Mouse (Mus musculus) heart, postnatal 4 days (tissue): ENCODE results near the gene Usp37. TPM values are rescaled to one million over a fixed set of nuclear protein-coding genes. Genes with fewer than 3 reads are reported as not detected.
A peak's percentile ranks its signal among the peaks of the same experiment; 100 is the strongest.

ENCODE experiments used
- DNase-seq: peaks from one replicate; pipeline ENCODE4 v3.0.0; 2021
- total RNA-seq, 2 experiments: library from RNA; stranded (reverse); gene quantifications; 2 replicates each; pipeline ENCODE4 v1.2.3; 2021

Usp37 gene
- total RNA-seq, 2 experiments from 2014 or later: 22.2 to 26.0 TPM

- DNase-seq: peak; percentile 45
These were observed 83.8 kb downstream of the Usp37 start for GRCm38 (mm10) chr1:74460273-74460672.

- peak; percentile 29 for DNase-seq
These were observed 91.5 kb downstream of the Usp37 start for GRCm38 (mm10) chr1:74452611-74453045.

DNA sequence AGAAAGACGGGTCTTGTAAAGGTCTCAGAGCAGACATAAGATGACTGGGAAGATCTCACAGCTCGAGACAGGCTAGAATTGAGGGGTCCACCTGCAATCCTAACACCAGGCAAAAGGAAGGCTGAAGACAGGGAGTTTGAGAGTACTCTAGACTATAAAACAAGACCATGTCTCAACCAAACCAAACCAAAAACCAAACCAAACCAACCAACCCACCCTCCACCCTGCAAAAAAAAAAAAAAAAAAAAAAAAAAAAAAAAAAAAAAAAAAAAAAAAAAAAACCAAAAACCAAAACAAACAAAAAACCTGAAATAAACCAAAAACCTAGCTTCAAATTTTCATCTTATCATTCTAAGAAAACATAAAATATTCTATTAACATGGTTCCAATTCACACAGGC lies 99.5 kb downstream of the Usp37 start:
- DNase-seq: no peak

DNA sequence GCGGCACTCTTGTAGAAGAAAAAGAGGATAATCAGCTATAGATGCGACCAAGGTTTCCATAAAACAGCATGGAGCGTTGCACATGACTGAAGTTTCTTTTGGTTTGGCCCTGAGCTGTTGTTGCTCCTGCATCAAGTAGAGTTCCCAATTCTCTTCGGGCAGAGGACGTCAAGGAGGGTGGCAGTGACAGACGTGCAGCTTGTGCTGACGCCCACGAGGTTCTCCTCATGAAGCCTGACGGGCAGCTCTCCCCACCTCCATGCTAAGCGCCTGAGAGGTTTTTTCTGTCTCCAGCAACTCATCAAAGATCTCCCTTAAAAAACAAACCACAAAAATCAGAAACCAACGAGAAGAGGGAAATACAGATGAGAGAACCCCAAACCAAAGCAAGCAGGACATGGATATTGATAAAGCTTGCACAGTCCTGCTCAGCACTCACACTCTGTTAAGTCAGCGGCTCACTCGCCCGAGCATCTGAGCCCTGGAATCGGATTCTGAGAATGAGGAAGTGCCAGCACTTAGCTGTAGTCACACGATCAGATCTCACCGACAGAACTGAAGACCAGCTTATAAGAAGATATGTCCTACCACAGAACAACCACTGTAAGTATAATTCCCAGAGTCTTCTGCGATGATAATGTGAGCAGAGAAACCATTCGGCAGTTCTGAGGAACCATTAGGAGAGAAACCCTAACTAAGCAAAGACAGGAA lies 104.8 kb downstream of the Usp37 start:
- DNase-seq: no peak

DNA sequence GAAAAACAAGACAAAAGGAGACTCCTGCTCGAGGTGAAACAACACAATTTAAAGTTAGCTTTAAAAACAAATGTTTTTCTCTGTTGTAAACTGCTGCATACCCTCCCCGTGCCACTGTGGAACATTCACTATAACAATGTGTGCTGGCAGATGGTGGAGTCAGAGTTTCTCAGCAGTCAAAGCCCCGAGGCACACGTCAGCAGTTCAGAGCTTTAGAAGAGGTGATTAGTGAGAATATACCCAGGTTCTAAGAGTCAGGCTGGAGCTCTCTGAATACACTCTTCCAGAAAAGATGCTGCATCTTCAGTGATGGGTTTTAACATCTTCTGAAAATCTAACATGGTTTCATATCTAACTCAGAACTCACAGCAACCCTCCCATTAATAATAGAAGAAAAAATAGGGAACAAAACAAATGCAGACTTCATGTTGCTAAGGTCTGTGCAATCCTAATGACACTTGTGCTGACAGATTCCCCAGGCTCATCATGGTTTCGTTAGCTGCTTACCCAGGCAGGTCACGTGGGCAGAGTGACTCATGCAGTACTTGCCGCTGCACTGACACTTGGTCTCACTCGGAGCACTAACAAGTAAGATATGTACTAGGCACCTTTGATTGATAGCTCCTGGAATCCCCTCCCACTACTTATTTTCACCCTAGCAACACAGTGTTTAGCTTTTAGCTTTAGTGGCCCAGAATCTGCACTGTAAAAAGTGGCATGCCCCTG lies 106.2 kb downstream of the Usp37 start:
- DNase-seq: peak; percentile 53

GRCm38 (mm10) chr1:74435563-74435962 lies 108.5 kb downstream of the Usp37 start:
- no peak for DNase-seq

- DNase-seq: no peak
These were observed 109.5 kb downstream of the Usp37 start for GRCm38 (mm10) chr1:74434596-74434995.

GRCm38 (mm10) chr1:74433220-74433619 lies 110.9 kb downstream of the Usp37 start:
- DNase-seq: no peak

GRCm38 (mm10) chr1:74425845-74426244 lies 118.2 kb downstream of the Usp37 start:
- no peak for DNase-seq

- DNase-seq: no peak
These were observed 120.9 kb downstream of the Usp37 start for GRCm38 (mm10) chr1:74423147-74423546.

DNA sequence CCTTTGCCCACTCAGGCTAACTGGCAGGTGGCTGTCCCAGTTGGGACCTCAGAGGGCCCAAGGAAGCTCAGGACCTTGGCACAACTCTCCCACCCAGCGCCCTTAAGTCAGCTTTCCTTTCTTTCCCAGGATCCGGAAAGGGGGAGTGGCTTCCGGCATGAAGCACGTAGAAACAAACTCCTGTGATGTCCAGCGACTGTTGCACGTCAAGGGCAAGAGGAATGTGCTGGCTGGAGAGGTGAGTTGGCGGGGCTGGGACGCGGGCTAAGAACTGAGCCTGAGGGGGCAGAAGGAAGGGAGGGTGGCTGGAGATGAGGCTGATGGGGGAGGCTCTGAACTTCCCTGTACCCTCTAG lies 124.7 kb downstream of the Usp37 start:
- peak; percentile 42 for DNase-seq

DNA sequence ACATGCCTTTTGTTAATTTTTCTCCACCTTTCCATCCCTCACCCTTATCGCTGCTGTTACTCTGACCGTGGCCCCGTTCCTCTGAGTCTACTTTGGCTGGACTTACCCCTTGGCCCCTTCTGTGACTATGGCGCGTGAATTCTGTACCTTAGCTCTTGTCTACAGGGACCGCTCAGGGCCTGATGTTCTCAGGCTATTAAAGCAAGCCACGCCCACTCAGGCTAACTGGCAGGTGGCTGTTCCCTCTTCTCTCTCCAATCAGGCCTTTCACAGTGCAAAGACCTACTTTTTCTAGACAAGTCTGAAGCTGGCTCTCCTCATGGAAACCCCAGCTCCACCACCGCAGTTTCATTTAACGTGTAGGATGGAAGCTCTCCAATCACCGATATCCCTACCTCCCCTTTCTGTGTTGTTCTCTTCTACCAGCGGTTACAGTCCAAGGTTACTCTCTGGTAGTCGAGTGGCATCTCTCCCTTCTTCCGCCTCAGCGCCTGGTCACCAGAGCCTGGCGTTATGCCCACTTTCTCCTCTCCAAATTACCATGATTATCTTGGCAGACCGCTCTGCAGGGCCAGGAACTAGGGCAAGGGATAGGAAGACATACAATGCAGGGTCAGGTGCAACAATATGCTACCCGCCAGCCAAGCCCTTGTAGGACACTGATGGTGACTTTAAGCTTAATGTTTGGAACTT lies 125.2 kb downstream of the Usp37 start:
- peak; percentile 62 for DNase-seq

DNA sequence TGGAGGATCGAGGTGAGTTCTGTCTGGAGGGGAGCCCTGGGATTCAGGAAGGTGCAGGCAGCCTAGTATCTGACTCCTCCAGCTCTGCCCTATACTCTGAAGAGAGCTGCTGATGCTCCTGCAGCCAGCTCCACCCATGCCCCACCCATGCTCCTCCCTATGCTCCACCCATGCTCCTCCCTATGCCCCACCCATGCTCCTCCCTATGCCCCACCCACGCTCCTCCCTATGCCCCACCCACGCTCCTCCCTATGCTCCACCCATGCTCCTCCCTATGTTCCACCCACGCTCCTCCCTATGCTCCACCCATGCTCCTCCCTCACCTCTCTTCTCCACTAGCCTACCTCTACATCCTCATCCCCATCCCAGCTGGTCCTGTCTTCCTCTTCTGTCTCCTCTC lies 128.9 kb downstream of the Usp37 start:
- DNase-seq: no peak

DNA sequence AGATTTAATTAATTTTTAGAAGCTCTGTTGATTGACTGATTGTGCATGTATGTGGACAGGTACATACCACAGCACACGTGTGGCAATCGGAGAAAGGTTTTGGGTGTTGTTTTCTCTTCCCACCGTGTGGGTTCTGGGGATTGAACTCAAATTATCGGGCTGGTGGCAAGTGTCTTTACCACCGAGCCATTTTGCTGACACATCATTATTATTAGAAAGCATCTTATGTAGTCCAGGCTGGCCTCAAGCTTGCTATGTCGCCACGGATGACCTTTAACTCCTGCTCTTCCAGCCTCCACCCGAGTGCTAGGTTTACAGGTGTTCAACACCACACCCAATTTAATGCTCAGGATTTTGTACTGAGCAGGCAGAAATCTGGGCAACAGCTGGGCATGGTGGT lies 131.4 kb downstream of the Usp37 start:
- DNase-seq: no peak

DNA sequence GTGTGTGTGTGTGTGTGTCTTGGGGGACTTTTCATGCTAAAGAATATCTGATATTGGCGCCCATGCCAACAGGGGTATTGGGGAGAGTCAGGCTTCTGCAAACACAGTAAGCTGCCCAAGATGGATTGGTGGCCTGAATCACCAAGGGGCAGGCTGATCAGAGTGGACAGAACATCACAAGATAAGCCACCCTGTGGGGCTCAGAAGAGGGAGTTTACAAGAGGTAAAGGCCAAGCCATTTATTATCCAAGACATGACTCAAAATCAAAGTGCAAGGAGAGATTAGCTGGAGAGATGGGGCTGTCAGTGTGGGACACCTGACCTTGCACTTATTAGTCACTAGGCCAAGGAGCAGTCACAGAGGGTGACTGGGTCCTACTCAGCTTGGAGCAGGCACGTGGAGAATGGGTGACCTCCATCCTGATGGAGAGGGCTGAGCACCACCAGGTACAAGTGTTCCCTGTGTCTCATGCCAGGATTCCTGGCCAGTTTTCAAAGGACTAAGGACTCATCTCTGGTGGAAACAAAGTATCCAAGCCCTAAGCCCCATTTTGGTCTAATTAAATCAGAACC lies 132.2 kb downstream of the Usp37 start:
- no peak for DNase-seq

DNA sequence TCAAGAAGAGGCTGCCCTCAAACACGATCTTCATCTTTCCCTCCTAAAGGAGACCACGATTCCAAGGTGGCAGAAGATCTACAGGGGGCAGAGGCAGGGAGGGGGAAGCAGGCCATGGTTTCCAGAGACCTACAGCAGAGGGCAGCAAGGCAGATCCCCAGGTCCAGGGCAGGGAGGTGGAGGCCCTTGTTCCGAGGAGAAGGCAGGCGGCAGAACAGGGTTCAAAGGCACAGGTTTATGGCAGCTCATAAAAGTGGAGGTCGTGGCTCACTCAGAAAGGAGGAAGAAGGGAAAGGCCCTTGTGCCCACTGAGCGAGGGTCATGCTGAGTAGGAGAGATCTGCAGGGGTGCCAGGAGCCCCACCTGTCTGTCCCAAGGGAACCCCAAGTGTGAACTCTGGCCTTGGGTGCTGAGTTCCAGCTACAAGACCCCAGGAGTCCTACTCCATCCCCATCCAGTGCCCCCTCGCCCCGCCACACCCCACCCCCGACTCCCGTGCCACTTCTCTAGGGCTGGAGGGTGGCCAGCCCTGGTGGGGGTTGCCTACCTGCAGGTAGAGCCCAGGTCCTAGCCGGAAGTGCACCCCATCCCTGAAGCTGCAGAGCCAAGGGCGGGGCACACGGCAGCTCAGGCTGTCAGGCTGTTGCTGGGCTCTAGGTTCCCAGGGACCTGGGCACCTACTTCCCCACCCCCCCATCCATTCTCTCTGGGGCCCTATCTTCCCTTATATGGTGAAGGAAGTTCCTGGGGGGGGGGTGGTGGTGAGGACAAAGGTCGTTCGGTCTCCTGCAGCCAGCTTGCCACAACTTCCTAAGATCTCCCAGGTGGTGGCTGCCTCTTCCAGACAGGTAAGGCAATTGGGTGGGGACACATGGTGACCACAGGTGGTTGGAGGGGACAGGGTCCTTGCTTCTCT lies 135.2 kb downstream of the Usp37 start, which contains the start of gene Vil1:
Gene Vil1, plus strand, starts transcription at position 788 of the 916 bp plus-strand sequence.
- DNase-seq: no peak

- DNase-seq: no peak
These were observed 139.9 kb downstream of the Usp37 start for GRCm38 (mm10) chr1:74404206-74404605.

- no peak for DNase-seq
These were observed 142.9 kb downstream of the Usp37 start for GRCm38 (mm10) chr1:74401015-74401702.

- no peak for DNase-seq
These were observed 143.6 kb downstream of the Usp37 start for GRCm38 (mm10) chr1:74400531-74400930.

DNA sequence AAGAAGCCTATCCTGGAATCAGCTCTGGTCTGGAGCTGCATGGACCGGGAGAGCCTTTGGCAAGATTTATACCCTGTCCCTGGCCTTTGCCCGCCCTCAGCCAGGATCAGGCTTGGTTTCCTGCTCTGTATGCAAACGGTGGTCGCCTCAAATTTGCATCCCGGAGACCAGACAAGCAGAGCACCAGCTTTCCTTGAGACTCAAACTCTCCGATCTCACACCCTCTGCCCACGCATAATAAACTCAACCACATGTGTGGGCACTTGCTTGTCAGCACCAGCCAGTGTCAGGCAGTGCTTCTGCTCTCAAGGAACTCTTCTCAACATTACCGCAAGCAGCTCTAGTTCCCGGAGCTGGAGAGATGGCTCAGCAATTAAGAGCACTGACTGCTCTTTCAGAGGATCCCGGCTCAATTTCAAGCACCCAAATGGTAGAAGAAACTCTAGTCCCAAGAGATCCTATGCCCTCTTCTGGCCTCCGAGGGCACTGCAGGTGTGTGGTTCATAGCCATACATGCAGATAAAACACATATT lies 146.1 kb downstream of the Usp37 start:
- peak; percentile 81 for DNase-seq
